Mouse (Mus musculus): ENCODE results near the gene Dennd5b. TPM values are rescaled to one million over a fixed set of nuclear protein-coding genes. Genes with fewer than 3 reads are reported as not detected.

The Dennd5b gene
- polyA plus RNA-seq, 2 experiments: 2.3 to 3.1 TPM

- 56% methylated on average over 5 of the region's 5 CpGs for WGBS (ENCODE audit: insufficient replicate concordance)
- Histone ChIP-seq H3K4me1 (replicated peaks; ENCODE audit: control insufficient read depth in 2 of 2, insufficient read depth in 2 of 2, low read length in 1 of 2) (0 out of 4 replicates have a peak, but pooled peaks cover 0 to 2% of the 10 kb centered on the region in 2 experiments), H3K9me3 (ENCODE audit: control insufficient read depth, low read length) (no peaks in the 10 kb centered on the region), H3K4me3 (ENCODE audit: insufficient read depth in 1 of 2, low read depth in 2 of 2, low read length in 2 of 2) (no peak overlapping the region), H3K36me3 (replicated peaks; ENCODE audit: control insufficient read depth, insufficient read depth, low read depth) (no peaks in the 10 kb centered on the region), H3K27me3 (ENCODE audit: control insufficient read depth, insufficient read depth, low read length) (no peaks in the 10 kb centered on the region), H3K9ac (replicated peaks) (no peak overlapping the region), H3K27ac (no peak overlapping the region), H3K4me2 (ENCODE audit: low read depth) (no peak overlapping the region)
- TF ChIP-seq CTCF (IDR thresholded peaks at IDR 0.05; ENCODE audit: low read depth) (no peak), EP300 (IDR thresholded peaks at IDR 0.05; ENCODE audit: low read depth) (no peak)
- ATAC-seq (ENCODE audit: insufficient read depth) (no peak), DNase-seq (ENCODE audit: low read depth in 3 of 3, low spot score in 3 of 3) (no peak)
Observed at GRCm38 (mm10) chr6:149060670-149061387, 40.7 kb downstream of the Dennd5b start.

GRCm38 (mm10) chr6:149057947-149058391, 43.5 kb downstream of the Dennd5b start:
- 0 out of 4 replicates have a peak, but pooled peaks cover 0 to 2% of the 10 kb centered on the region in 2 experiments for H3K4me1 ChIP-seq (replicated peaks; ENCODE audit: control insufficient read depth in 2 of 2, insufficient read depth in 2 of 2, low read length in 1 of 2)
- H3K9ac ChIP-seq (replicated peaks): no peak overlapping the region
- H3K9me3 ChIP-seq (ENCODE audit: control insufficient read depth, low read length): no peaks in the 10 kb centered on the region
- ATAC-seq (ENCODE audit: insufficient read depth) (peak; percentile 37; the same call in 1 of the 2 replicates), DNase-seq (ENCODE audit: low read depth in 3 of 3, low spot score in 3 of 3) (peak in 1 of 3 experiments; percentile 7)
- no peak overlapping the region for H3K4me2 ChIP-seq (ENCODE audit: low read depth)
- H3K27ac ChIP-seq: no peak overlapping the region
- TF ChIP-seq EP300 (IDR thresholded peaks at IDR 0.05; ENCODE audit: low read depth) (no peak), CTCF (IDR thresholded peaks at IDR 0.05; ENCODE audit: low read depth) (peak; percentile 58)
- no peaks in the 10 kb centered on the region for H3K36me3 ChIP-seq (replicated peaks; ENCODE audit: control insufficient read depth, insufficient read depth, low read depth)
- no peak overlapping the region for H3K4me3 ChIP-seq (ENCODE audit: insufficient read depth in 1 of 2, low read depth in 2 of 2, low read length in 2 of 2)
- 26% methylated on average over 3 of the region's 3 CpGs for WGBS (ENCODE audit: insufficient replicate concordance)
- no peaks in the 10 kb centered on the region for H3K27me3 ChIP-seq (ENCODE audit: control insufficient read depth, insufficient read depth, low read length)

- Histone ChIP-seq H3K9me3 (ENCODE audit: control insufficient read depth, low read length) (no peaks in the 10 kb centered on the region), H3K4me1 (replicated peaks; ENCODE audit: control insufficient read depth in 2 of 2, insufficient read depth in 2 of 2, low read length in 1 of 2) (0 out of 4 replicates have a peak, but pooled peaks cover 0 to 2% of the 10 kb centered on the region in 2 experiments), H3K4me3 (ENCODE audit: insufficient read depth in 1 of 2, low read depth in 2 of 2, low read length in 2 of 2) (no peak overlapping the region), H3K36me3 (replicated peaks; ENCODE audit: control insufficient read depth, insufficient read depth, low read depth) (no peaks in the 10 kb centered on the region), H3K27ac (no peak overlapping the region), H3K4me2 (ENCODE audit: low read depth) (no peak overlapping the region), H3K9ac (replicated peaks) (no peak overlapping the region), H3K27me3 (ENCODE audit: control insufficient read depth, insufficient read depth, low read length) (no peaks in the 10 kb centered on the region)
- TF ChIP-seq CTCF (IDR thresholded peaks at IDR 0.05; ENCODE audit: low read depth) (no peak), EP300 (IDR thresholded peaks at IDR 0.05; ENCODE audit: low read depth) (no peak)
- no peak for DNase-seq (ENCODE audit: low read depth in 3 of 3, low spot score in 3 of 3)
- 16% methylated on average over 2 of the region's 2 CpGs for WGBS (ENCODE audit: insufficient replicate concordance)
- ATAC-seq (ENCODE audit: insufficient read depth): no peak
Observed at GRCm38 (mm10) chr6:149054780-149055179, 46.7 kb downstream of the Dennd5b start.

GRCm38 (mm10) chr6:149050978-149051723, 50.3 kb downstream of the Dennd5b start:
- no peak for ATAC-seq (ENCODE audit: insufficient read depth)
- Histone ChIP-seq H3K9ac (replicated peaks) (no peak overlapping the region), H3K9me3 (ENCODE audit: control insufficient read depth, low read length) (no peaks in the 10 kb centered on the region), H3K4me3 (ENCODE audit: insufficient read depth in 1 of 2, low read depth in 2 of 2, low read length in 2 of 2) (no peak overlapping the region), H3K4me1 (replicated peaks; ENCODE audit: control insufficient read depth in 2 of 2, insufficient read depth in 2 of 2, low read length in 1 of 2) (no peaks in the 10 kb centered on the region), H3K4me2 (ENCODE audit: low read depth) (no peak overlapping the region), H3K27ac (no peak overlapping the region), H3K27me3 (ENCODE audit: control insufficient read depth, insufficient read depth, low read length) (no peaks in the 10 kb centered on the region), H3K36me3 (replicated peaks; ENCODE audit: control insufficient read depth, insufficient read depth, low read depth) (no peaks in the 10 kb centered on the region)
- TF ChIP-seq CTCF (IDR thresholded peaks at IDR 0.05; ENCODE audit: low read depth) (no peak), EP300 (IDR thresholded peaks at IDR 0.05; ENCODE audit: low read depth) (no peak)
- DNase-seq (ENCODE audit: low read depth in 3 of 3, low spot score in 3 of 3): no peak
- 49% methylated on average over 4 of the region's 4 CpGs for WGBS (ENCODE audit: insufficient replicate concordance)

GRCm38 (mm10) chr6:149040099-149040498, 61.4 kb downstream of the Dennd5b start:
- TF ChIP-seq CTCF (IDR thresholded peaks at IDR 0.05; ENCODE audit: low read depth): no peak
- no peak for TF ChIP-seq EP300 (IDR thresholded peaks at IDR 0.05; ENCODE audit: low read depth)
- H3K9ac ChIP-seq (replicated peaks): no peak overlapping the region

More at GRCm38 (mm10) chr6:149040099-149040498, 61.4 kb downstream of the Dennd5b start:
- no peak overlapping the region for H3K27ac ChIP-seq
- no peak overlapping the region for H3K4me2 ChIP-seq (ENCODE audit: low read depth)
- WGBS (ENCODE audit: insufficient replicate concordance): 60% methylated on average over 4 of the region's 4 CpGs
- H3K4me1 ChIP-seq (replicated peaks; ENCODE audit: control insufficient read depth in 2 of 2, insufficient read depth in 2 of 2, low read length in 1 of 2): no peaks in the 10 kb centered on the region
- H3K9me3 ChIP-seq (ENCODE audit: control insufficient read depth, low read length): no peaks in the 10 kb centered on the region
- DNase-seq (ENCODE audit: low read depth in 3 of 3, low spot score in 3 of 3) (no peak), ATAC-seq (ENCODE audit: insufficient read depth) (no peak)
- no peak overlapping the region for H3K4me3 ChIP-seq (ENCODE audit: insufficient read depth in 1 of 2, low read depth in 2 of 2, low read length in 2 of 2)
- no peaks in the 10 kb centered on the region for H3K27me3 ChIP-seq (ENCODE audit: control insufficient read depth, insufficient read depth, low read length)
- no peaks in the 10 kb centered on the region for H3K36me3 ChIP-seq (replicated peaks; ENCODE audit: control insufficient read depth, insufficient read depth, low read depth)

Measured in liver, embryonic 14.5 days (tissue).